Mouse (Mus musculus): Measurements from ENCODE around the gene Xpr1.
A peak's percentile ranks its signal among the peaks of the same experiment; 100 is the strongest.

The Xpr1 gene

GRCm38 (mm10) chr1:155251596-155251995 is 165.6 kb downstream of the Xpr1 start:
- no peak for DNase-seq (ENCODE audit: low spot score)

DNA sequence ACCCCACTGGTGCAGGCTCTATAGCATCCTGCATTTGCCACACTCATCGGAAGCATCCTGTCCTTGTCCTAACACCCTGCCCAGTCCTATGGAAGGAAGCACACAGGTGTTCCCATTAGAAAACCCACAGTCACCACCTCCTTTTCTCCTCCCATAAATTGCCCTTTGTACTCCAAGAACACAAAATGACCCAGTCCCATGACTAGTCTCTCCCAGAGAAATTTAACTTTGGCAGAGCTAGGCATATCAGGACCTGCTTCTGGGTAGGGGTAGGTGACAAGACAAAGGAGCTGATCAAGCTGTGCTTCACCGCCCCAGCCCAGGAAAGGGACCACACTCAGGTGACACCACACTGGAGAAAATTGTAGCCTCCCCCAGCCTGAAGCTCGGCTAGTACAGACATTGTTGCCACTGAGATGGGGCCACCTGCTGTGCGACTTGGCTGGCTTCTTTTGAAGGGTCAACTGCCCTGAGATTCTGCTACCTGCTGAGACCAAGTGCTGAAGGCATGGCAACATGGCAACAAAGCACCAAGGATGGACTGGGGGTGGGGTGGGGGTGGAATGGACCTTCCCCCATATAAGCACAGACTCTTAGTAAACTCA is 166.6 kb downstream of the Xpr1 start:
- DNase-seq (ENCODE audit: low spot score): no peak

DNA sequence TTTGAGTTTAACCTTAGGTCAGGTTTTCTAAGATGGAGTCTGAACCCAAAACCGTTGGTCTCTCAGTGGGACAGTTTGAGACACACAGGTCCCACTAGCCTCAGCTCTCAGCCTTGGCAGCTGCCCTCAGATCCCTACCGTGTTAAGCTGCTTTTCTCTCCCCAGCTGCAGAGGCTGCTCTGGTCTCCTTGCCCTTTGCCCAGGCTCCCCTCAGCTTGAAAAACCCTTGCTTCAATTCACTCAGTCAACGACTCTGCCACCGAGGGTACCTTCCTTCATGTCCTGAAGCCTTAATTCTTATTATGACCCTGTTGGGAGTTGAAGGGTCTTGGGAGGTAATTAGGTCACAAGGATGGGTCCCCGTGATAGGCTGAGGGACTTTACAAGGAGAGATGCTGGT is 167.3 kb downstream of the Xpr1 start:
- DNase-seq (ENCODE audit: low spot score): no peak

- DNase-seq (ENCODE audit: low spot score): peak; percentile 48
Measured at GRCm38 (mm10) chr1:155248041-155248440, 169.2 kb downstream of the Xpr1 start.

- DNase-seq (ENCODE audit: low spot score): peak; percentile 83
Measured at GRCm38 (mm10) chr1:155247441-155247840, 169.8 kb downstream of the Xpr1 start.

DNA sequence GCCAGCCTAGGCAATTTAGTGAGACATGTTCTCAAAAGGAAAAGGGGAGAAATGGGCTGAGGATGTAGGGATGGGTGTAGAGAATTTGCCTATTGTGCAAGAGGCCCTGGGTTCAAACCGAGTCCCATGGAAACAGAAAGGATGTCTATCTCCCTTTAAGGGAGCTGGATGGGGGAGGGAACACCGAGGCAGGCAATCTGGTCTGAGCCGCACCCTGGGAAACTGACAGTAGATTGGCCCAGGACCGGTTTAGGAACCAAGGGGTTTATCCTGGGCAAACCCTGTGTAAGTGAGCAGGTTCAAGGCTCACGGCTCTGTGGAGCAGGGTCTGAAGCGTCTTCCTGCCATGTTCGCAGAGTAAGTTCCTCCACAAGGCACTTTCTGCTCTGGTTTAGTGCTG is 171.7 kb downstream of the Xpr1 start:
- DNase-seq (ENCODE audit: low spot score): peak; percentile 53

DNA sequence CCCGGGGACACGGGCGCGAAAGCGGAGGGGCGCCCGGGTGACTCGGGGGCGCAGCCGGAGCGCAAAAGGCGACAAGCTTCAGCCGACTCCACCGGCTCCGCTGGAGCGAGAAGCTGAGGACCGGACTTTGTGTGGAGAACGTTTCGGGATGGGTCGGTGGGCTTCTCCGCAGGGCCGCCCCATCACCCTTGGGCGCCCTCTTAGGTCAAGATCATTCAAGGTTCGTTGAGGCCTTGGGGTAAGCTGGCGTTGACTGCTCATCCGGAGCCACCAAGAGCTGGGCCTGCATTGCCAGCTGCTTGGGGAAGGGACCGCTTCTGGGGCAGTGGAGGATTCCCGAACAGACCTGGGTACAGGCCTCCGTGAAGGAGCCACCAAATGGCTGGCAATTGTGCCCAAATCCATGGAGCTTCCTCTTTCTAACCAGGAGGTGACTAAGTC is 172.4 kb downstream of the Xpr1 start:
- DNase-seq (ENCODE audit: low spot score): peak; percentile 61

- DNase-seq (ENCODE audit: low spot score): peak; percentile 86
Measured at GRCm38 (mm10) chr1:155243797-155244770, 173.1 kb downstream of the Xpr1 start, which contains the start of gene BC034090. Gene BC034090 (minus strand): TSS chr1:155244444.

GRCm38 (mm10) chr1:155242488-155242745 is 174.8 kb downstream of the Xpr1 start:
- DNase-seq (ENCODE audit: low spot score): no peak

- DNase-seq (ENCODE audit: low spot score): no peak
Measured at GRCm38 (mm10) chr1:155241701-155242487, 175.3 kb downstream of the Xpr1 start.

DNA sequence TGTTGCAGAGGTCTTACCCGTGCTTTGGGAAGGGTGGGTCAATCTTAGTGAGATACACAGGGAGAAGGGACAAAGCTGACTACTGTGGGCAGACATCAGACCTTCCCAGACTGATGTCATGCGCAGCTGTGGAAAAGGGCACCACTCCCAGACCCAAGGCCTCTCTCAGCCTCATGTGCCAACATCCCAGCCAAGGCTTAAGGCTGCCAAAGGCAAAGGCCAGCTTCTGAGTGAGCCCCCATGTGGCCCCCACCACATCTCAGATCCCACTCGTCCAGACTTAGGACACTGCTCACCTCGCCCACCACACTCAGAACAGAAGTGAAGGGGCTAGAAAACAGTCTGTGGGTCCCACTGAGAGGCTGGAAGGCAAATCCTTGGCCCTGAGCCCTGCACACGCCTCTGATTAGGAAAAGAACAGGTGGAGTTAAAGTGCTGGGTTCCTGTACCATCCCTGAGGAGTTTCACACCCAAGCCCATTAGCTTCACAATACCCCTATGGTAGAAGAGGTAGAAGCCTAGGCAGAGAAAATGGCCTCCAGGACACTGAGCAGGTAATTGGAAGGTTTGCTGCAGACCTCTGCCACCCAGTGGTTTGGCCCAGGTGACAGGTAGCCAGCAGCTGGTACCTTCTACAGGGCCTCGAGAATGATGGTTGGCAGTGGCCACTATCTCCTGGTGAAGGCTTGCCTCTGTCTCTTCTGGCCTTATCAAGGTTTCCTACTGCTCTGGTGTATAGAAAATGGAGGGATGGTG is 177.1 kb downstream of the Xpr1 start:
- no peak for DNase-seq (ENCODE audit: low spot score)

DNA sequence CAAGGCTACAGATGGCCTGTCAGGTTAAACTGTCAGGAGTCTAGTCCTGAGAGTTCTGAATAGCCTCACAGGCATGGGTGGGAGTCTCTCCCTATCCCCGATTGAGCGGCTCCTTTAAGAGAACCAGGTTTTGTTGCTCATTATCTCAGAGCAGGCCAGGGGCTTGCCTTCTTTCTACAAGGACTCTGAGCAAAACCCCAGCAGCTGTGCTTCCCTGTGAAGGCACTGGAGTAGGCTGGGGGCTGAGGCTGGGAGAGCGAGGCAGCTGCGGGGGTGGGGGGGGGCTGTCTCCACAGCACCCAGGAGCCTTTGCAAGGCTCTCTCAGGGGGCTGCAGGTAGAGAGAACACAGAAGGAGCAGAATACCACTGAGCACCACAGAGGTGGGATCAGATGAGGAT is 178.0 kb downstream of the Xpr1 start:
- no peak for DNase-seq (ENCODE audit: low spot score)

DNA sequence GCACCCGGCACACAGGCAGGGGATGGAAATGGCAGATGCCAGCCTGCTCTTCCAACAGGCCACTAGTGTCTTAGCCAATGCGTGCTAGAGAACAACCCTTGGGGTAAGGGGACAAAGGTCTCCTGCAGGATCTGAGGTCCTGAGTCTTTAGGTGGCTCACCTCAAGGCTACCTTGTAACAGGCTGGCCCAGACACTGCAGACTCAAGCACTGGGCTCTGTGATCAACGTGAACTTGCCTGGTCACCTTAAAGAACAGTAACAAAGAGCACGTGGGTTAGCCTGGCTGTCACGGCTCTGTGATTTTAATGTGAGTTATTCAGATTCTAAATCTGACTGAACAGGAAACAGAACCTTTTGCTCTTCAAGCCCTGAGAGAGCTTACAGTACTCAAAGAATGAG is 179.1 kb downstream of the Xpr1 start:
- DNase-seq (ENCODE audit: low spot score): no peak

GRCm38 (mm10) chr1:155237390-155237789 is 179.8 kb downstream of the Xpr1 start:
- no peak for DNase-seq (ENCODE audit: low spot score)

- DNase-seq (ENCODE audit: low spot score): no peak
Measured at GRCm38 (mm10) chr1:155236306-155237024, 180.8 kb downstream of the Xpr1 start.

DNA sequence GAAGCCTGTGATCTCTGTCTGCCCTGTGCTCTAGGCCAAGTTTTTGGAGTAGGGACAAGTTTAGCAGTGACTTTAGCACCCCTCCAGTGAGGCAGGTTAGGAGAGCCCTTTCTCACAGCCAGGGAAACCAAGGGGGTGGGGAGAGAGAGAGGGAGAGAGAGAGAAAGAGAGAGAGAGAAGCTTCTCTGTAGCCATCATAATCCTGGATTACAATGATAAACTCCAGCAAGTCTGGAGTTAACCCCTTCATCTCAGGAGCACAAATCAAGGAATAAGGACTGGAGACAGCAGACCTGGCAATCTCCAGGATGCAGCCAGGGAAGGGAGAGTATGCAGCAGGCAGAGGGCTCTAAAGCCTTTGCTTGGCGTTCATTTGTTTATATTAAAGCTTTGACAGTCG is 181.6 kb downstream of the Xpr1 start:
- DNase-seq (ENCODE audit: low spot score): no peak

DNA sequence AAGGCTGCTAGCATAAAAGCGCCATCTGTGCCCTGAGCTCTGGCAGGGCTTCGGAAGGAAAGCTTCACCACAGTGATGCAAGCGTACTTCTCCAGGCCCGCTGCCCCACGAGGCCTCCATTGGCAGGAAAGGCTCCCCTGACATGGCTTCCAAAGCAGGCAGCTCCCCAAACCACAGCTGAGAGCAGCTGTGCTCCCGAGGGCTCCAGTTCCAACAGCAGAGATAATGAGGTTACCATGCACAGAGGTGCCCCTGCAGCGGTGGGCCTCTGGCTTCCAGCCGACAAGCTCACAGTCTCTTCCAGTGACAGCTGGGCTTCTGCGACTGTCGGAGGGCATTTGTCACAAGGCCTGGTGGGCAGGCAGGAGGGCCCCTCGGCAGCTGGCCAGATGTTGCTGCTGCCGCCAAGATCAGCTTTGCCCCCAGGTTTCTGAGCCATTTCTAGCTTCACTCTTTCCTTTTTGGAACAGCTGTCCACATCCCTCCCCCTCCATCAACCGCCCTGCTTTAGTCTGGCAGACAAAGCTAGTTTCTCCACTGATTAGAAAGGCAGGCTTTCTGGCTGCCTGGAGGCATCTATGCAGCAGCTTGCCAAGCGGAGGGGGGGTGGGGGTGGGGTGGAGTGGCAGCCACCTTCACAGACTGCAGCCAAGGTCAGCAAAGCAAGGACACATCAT is 183.1 kb downstream of the Xpr1 start:
- DNase-seq (ENCODE audit: low spot score): no peak

DNA sequence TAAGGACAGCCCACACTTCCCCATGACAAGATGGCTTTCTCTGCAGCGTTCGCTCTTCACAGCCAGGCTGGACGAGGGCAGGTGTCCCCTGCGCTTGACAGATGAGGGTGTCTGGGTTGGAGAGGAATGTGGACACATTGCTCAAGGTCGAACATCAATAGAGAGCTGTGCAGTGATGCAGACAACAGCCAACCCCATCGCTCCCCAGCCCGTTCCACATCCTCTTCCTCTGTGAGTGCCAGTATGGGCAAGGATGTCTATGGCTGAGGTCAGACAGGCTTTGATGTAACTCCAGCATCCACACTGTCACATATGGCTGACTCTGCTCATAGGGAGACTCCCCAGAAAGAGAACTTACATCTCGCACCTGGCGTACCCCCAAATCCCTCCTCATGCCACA is 183.8 kb downstream of the Xpr1 start:
- no peak for DNase-seq (ENCODE audit: low spot score)

DNA sequence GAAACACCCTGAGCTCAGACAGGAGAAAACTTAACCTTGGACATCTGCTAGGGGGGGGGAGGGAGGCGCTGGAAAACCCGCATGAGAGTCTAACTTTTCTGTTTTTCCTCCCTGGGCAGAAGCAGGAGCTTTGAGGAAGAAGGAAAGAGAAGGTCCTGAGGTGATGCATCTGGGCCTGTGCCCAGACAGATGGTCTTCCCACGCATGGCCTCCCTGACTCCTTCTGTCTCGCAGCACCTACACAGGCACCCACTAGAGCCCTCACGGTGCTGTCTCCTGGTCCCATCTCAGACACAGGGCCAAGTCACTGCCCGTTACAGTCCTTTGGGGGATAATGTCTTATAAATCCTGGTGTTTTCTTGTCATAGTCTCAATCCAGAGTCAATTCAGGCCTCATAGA is 184.4 kb downstream of the Xpr1 start:
- DNase-seq (ENCODE audit: low spot score): no peak

DNA sequence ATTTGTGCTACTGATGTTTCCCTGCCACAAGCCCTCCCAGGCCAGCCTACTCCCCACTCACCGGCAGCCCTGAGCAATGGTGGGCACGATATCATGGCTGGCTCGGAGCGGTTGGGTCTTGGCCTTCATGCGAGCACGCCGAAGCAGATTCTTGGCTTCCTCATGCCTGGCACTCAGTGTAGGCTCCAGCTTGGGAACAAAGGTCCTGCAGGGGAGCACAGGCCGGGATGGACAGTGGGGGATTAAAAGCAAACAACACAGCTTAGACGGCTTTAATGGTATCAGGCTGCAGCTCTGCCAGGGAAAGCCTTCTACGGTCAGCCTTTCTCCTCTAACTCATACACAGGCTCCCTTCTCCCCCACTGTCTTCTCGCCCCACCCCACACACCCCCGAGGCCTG is 184.8 kb downstream of the Xpr1 start:
- no peak for DNase-seq (ENCODE audit: low spot score)

Measured in yolk sac, embryonic 10.5 days (tissue).